Mouse (Mus musculus): ENCODE data around the gene Aldh16a1.

GRCm38 (mm10) chr7:45158991-45159390 lies 4.6 kb upstream of the Aldh16a1 start:
- no peak for TF ChIP-seq CTCF (IDR thresholded peaks at IDR 0.05; ENCODE audit: low read depth)
- TF ChIP-seq EP300 (IDR thresholded peaks at IDR 0.05; ENCODE audit: low read depth), result no peak
